Mouse (Mus musculus): ENCODE measurements around the gene Gucy2g. TPM values are rescaled to one million over a fixed set of nuclear protein-coding genes. Genes with fewer than 3 reads are reported as not detected.

Gene Gucy2g
- total RNA-seq (2014; fragmentation: Nextera tagmentation): not detected in 2 replicates
- not detected in 2 replicates for total RNA-seq (2017)

DNA sequence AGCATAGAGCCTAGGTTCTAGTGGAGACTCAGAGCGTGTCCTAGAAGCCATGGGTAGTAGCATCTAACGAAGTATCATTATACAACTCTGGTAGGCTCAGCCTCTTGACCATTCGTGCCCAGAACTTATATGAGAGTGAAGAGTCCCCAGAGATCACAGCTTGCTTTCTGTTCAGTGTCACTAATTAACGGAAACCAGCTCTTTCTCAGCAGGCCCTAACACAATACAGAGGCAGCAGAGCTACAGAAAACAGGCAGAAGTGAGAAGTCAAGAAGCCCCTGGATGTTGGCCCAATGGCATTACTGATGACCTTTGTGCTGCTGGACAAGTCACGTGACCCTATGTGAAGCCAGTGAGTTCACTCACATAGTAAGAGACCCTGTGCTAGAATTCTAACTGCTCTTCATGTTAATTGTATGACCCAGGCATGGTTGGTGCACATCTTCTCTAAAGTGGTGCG, at the start of gene Gucy2g:
Gucy2g (minus strand) TSS at position 51 of the 460 bp plus-strand sequence.
- no peak for ATAC-seq (replicated peaks; ENCODE audit: low FRiP score, low TSS enrichment, poor library complexity, severe bottlenecking)

DNA sequence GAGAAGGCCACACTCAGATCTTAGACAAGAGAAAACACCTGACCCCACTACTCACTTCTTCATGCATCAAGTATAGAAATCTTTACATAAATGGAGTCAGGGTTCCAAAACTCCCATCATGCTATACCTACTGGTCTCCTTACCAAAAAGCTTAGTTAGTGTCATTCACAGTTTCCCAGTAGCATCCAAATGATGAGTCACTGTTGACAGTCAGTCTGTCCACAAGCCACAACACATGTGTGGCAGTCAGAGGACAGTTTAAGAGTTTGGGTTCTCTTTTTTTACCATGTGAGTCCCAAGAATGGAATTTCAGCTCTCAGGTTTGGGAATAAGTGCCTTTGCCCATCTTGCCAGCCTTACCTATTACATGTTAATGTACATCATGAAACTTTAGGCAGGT, 47.9 kb upstream of the Gucy2g start:
- no peak for ATAC-seq (replicated peaks; ENCODE audit: low FRiP score, low TSS enrichment, poor library complexity, severe bottlenecking)

DNA sequence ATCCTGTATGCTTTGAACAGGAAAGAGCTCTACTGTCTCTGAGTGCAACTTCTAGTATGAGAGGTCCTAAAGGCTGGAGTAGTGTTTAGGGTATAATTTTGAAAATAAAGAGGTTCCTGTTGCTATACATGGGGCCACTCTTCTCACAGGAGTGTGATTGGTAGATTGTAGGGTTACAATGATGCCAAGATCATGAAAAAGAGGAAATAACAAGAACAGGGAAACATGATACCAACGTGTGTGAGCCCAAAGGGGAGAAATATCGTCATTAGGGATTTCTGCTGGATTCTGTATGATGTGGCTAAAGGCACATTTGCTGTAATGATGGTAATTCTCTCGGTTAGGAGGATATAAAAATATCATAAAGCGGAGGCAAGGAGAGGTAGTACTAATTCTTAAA, 45.0 kb upstream of the Gucy2g start:
- ATAC-seq (replicated peaks; ENCODE audit: low FRiP score, low TSS enrichment, poor library complexity, severe bottlenecking): no peak

DNA sequence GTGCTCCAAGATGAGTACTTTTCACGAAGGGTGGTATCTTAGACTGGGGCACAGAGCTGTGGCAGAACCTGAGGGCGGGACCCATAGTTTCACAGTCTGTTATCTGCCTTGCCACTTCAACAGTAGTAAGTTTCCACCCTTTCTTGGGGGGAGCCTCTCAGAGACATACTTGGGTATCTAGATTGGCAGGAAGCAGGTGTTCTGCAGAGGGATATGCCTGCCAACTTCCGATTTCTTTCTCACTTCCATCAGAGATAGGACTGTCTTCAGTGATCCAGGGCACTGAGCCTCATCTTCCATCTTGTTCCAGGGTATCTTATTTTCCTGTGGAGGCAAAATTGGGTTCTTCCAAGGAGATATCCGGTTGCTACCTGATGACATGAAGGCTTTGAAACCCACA, 43.1 kb upstream of the Gucy2g start:
- peak; percentile 100 for ATAC-seq (replicated peaks; ENCODE audit: low FRiP score, low TSS enrichment, poor library complexity, severe bottlenecking)

DNA sequence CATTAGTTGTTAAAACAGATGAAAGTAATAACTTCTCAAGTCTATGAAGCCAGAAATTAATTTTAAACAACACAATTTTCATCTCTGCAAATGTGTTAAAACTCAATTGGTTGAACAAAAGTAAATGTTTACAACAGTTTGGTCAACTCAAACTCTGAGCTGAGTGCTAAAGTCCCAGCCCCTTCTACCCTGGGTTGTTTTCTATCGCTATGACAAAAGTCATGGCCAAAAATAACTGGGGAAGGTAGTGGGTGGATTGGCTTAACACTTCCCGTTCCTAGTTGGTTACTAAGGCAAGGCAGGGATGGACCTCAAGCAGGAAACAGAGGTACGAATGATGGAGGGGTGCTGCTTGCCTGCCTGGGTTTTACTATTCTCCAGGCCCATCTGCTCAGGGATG, 35.7 kb upstream of the Gucy2g start:
- ATAC-seq (replicated peaks; ENCODE audit: low FRiP score, low TSS enrichment, poor library complexity, severe bottlenecking): no peak

DNA sequence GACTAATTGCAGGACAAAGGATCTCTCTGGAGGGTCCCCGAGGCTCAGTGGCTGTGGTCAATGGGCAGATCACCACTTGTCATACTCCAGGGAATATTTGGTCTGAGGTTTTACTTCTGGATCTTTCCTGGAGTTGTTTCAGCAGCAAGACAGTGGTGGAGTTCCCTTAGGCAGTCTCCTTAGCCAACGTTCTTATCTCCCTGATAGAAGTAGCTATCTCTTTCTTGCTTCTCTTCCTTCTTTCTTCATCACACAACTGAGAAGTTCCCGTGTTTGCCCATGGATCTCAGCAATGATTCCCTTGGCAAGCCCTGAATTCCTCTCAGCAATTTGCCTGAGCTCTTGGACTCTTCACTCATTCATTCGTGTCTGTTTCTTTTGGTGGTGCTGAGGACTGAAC, 35.1 kb upstream of the Gucy2g start:
- ATAC-seq (replicated peaks; ENCODE audit: low FRiP score, low TSS enrichment, poor library complexity, severe bottlenecking): no peak

DNA sequence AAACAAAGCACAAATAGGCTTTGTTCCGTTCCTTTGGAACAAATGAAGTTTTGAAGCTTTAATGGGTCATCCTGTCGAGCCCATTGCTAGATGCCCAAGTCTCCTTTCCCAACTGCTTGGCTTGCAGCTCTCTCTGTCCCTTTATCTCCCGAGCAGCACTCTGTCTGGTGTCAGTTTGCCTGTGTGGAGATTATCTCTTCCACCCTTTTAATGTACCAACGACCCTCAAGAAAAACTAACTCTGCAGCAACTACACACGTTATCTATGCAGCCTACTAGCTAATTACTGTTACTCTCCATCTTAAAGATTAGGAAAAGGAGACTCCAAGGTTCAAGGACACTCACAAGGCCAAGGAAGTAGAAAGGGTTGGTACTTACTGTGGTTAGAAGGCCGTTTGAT, 32.3 kb upstream of the Gucy2g start:
- peak; percentile 70 for ATAC-seq (replicated peaks; ENCODE audit: low FRiP score, low TSS enrichment, poor library complexity, severe bottlenecking)

DNA sequence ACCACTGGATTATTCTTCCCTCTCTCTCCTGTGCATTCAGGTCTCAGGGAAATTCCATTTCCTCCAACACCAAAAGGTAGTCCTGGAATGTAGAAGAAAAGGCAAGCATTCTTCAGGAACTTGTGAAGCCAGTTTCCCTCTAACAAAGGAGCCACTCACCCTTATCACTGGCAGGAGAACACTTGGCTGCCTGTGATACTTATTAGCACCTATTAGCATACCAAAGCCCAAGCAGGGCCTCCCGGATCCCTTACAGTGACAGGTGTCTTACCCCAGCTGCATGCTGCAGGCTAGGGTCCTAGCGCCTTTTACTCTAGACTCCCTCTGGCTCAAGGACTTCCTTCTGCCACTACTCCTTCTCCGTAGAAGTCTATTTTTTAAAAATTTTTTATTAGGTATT, 30.4 kb upstream of the Gucy2g start:
- peak; percentile 54 for ATAC-seq (replicated peaks; ENCODE audit: low FRiP score, low TSS enrichment, poor library complexity, severe bottlenecking)

DNA sequence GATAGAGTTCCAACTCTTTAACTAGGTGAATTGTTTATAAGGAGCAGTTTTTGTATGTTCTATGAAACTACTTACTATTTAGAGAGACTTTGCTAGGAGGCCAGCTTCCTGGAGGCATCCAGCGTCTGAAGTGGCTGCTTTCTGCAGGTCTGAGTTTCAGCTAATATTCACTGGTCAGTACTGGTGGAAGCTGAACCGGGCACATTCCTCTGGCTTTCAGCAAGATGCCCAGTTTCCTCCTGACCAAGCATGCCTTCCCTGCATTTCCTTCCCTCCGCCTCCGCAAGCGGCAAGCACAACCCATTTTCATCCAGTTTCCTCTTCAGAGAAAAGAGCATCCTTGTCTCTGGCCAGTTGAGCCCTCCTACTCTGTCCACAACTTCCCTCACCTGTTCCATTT, 28.0 kb upstream of the Gucy2g start:
- ATAC-seq (replicated peaks; ENCODE audit: low FRiP score, low TSS enrichment, poor library complexity, severe bottlenecking): no peak

DNA sequence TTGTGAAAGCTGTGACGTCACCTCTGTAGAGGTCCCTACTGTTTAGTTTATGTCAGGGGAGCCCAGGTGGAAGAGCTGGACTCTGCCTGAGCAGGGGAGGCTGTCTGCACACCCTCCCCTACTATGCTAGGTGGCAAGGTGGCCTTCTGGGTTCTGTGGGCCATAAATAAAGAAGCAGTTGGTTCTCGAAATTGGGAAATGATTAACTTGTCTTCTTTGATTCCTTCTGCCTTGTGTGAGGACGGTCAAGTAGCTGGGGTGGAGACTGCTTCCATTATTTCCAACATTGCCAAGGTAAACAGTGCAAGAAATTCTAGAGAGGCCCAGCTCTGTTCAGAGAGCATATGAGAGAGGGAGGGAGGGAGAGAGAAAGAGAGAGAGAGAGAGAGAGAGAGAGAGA, 27.1 kb upstream of the Gucy2g start:
- ATAC-seq (replicated peaks; ENCODE audit: low FRiP score, low TSS enrichment, poor library complexity, severe bottlenecking): no peak

DNA sequence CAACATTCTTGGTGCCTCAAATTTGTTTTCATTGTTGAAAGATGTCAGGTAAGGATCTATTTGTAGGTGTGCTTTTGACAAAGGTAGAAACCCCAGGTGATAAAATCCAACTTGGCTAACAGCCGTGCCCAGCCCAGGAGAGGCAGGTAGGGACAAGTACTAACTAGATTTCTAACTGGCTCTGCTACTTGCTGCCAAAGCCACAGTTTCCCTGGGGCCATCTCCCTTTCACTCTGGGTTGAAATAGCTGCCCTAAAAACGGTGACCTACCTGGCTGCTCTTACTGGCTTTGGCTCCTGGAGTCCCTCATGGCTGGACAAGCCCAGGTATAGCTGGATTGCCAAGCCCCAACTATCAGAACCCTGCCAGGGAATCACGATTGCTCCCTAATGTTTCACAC, 25.8 kb upstream of the Gucy2g start:
- ATAC-seq (replicated peaks; ENCODE audit: low FRiP score, low TSS enrichment, poor library complexity, severe bottlenecking): no peak

DNA sequence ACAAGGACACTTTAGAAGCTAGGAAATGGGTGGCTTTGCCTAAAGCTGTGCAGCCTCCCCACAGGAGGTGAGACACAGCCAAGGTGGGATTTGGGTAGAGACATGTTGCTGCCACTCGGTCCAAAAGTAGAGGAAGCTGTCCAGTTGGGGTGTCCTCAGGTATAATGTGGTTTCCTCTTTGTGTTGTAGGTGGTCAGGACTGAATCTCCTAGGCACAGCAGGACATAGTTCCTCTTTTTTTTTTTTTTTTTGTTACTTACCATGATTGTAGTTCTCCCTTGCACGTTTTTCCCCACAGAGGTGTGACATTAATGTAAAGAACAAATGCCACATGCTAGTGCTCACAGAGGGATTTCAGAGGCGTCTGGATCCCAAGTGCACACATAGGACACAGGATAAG, 24.2 kb upstream of the Gucy2g start:
- ATAC-seq (replicated peaks; ENCODE audit: low FRiP score, low TSS enrichment, poor library complexity, severe bottlenecking): no peak

DNA sequence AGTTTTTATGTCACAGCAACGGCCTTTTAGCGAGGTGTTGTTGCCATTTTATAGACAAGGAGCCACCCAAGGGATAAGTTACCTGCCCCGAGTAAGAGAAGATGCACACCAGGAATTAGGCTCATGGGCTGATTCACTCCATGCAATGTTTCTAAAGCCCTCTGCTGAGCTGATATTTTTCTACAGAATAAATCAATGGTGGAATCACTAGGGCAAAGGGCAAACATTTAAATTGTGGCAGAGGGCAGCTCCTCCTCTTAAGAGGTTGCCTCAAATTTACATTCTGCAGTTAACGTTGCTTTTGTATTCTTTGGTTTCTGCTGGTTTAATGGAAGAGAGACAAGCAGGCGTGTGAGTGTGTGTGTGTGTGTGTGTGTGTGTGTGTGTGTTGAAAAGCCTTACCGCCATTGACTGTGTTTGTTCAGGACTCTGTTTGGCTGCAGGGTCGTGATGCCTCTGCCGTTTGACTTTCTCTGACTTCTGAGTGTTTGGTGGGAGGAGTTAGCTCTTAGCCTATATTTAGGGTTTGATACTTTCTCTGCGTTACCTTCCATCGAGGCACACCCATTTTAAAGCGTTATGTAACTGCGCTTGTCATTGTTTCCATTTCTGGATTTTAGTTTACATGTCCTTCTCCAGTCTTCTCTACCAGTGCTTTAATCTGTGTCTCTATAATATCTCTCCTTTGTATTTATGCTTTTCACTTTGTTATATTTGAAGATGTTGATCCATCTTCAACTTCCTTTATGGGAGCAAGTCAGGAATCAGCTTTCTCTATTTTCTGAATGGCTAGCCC, 19.6 kb upstream of the Gucy2g start:
- no peak for ATAC-seq (replicated peaks; ENCODE audit: low FRiP score, low TSS enrichment, poor library complexity, severe bottlenecking)

DNA sequence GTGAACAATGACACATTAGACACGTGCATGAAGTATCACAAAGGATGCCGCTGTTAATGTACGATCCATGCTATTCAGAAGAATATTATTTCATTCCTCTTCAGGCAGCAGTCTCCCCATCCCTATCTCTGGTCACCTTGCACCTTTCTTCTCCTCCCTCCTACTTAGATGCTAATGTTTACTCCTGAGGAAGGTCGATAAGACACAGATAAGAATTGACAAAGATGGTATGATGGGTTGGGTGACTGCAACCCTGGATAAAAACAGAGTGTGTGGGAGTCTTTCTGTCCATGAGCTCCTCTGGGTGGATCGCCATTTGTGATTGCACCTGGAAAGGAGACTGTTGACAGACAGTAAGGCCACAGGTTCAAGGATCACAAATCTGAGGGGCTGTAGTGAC, 17.5 kb upstream of the Gucy2g start:
- ATAC-seq (replicated peaks; ENCODE audit: low FRiP score, low TSS enrichment, poor library complexity, severe bottlenecking): no peak

DNA sequence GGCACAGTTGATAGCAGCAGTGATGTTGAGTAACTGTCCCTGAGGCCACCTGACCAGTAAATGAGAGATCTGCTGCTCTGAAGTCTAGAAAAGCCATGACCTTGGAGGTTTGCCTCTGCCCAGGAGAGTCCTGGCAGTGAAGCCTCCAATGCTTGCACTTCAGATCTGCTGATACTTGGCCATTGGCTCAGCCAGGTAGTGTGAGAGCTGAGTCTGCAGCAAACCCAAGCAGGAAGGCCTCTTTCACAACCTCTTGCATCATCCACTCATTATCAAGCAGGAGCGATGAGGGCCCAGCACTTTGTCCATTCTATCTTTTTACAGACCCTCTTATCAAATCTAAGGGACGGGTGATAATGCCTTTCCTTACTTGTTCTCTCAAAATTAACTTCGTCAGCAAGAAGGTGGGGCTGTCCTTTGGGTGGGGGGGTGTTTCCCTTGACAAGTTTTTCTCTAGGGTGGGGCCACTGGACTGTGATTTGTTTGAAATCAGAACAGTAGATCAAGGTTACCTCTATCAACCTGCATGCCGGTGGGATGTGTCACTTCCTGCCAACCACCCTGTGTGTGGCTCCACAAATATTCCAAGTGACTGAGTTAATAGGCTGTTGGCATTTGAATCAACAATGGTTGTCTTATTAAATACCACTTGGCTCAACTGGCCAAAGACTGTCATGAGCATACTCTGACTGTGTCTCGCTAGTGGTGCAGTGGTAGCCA, 16.8 kb upstream of the Gucy2g start:
- ATAC-seq (replicated peaks; ENCODE audit: low FRiP score, low TSS enrichment, poor library complexity, severe bottlenecking): no peak

DNA sequence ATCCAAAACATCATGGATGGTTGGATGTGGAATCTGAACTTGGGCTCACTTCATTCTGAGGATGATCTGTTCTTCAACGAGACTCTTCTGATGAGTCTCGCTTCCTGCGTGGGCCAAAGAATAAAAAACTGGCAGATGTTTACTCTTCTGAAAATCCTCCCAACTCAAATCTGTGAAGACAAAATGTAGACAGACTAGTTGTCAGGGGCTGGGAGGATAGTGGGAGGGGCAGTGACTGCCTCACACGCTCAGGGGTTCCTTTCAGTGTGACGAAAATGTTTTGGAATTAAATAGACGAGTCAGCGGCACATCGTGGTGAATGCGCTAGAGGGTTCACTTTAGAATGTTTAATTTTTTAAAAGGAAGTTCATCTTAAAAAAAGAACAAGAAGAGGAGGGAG, 15.1 kb upstream of the Gucy2g start:
- no peak for ATAC-seq (replicated peaks; ENCODE audit: low FRiP score, low TSS enrichment, poor library complexity, severe bottlenecking)

DNA sequence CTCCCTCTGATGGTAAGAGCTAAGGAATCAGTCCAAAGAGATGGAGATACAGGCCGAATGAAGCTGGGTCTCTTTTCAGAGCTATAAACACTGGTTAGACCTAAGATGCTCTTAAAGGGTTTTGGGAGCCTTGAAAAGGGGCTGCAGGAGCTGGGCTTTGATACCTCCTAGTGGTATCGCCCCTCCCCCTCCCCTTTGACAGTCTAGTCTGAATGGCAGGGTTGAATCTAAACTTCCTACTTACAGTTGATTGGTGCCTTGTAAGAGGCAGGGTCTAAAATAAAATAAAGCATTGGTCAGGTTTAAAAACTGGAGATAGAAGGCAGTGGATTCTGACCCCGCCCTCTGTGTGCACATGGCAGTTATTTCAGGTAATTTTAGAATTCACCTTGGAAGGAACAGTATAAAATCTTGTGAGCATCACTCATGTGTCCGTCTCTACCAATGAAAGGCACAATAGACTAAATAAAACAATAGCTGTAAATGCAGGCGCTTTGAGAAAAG, 13.5 kb upstream of the Gucy2g start:
- peak; percentile 65 for ATAC-seq (replicated peaks; ENCODE audit: low FRiP score, low TSS enrichment, poor library complexity, severe bottlenecking)

DNA sequence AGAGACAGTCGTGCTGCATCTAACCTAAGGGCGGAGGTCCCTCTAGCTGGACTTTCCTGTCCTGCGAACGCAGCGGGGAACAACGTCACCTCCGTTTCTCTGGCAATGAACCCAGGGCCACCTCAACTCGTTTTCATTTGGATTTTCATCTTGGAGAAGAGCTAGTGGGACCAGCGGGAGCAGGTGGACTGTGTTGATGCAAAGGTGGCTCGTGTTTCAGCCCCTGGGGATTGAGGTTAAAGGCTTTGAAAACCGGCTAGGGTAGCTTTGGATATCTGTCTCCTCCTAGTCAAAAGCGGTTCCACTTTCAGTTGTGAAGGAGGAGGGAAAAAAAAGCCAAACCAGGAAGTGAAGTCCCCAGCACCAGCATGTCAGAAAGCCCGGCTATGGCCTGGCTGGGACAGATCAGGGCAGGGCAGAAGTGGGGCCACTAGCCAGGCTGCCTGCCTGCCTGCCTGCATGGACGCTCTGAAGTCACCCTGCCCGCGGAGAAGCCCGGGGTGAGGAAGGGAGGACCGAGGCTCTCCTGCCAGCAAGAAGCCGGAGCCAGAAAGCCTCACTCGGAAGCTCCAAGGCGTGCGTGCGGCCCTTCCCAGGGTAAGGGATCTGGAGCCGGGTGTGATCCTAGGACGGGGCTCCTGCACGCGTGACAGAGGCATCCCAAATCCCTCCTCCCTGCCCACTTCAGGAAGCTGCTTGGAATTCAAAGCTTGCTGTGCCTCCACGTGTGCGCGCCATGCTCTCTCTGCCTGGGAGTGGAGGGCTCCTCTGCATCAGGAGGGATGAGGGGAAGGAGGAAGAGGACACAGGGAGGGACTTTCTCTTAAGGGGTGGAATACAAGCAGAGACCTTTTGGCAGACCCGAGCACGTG, 12.8 kb upstream of the Gucy2g start:
- peak; percentile 68 for ATAC-seq (replicated peaks; ENCODE audit: low FRiP score, low TSS enrichment, poor library complexity, severe bottlenecking)

DNA sequence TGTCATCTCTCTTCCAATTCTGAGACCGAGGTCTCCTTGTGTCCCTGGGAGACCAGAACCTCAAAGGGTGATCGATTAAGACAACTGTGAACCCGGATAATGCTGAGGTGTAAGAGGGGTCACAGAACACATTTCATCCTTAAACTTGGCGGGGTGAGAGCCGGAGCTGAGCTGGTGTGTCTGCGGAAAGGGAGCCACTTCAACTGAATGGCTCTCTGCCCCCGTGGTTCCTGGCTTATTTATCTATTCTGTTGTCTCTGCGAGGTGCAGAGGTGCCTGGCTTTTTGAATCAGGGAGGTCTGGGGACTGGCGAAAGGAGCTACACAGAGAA, 12.2 kb upstream of the Gucy2g start:
- ATAC-seq (replicated peaks; ENCODE audit: low FRiP score, low TSS enrichment, poor library complexity, severe bottlenecking): peak; percentile 23
